Mouse (Mus musculus) heart, adult 2 months (tissue): ENCODE data around the gene Nes.
A peak's percentile ranks its signal among the peaks of the same experiment; 100 is the strongest.

Source experiments
- CTCF ChIP-seq: fragments of 200-600 bp; IDR thresholded peaks from 2 replicates; pipeline ENCODE4 v1.8.1; 2022; ENCODE audit warnings: antibody characterized with exemption, mild to moderate bottlenecking, moderate library complexity
- POLR2A ChIP-seq: fragments of 200-500 bp; IDR thresholded peaks from 2 replicates; pipeline ENCODE4 v1.6.1; 2011; ENCODE audit warnings: mild to moderate bottlenecking, low read depth, low read length, control low read depth; ENCODE audit not compliant: insufficient read depth

DNA sequence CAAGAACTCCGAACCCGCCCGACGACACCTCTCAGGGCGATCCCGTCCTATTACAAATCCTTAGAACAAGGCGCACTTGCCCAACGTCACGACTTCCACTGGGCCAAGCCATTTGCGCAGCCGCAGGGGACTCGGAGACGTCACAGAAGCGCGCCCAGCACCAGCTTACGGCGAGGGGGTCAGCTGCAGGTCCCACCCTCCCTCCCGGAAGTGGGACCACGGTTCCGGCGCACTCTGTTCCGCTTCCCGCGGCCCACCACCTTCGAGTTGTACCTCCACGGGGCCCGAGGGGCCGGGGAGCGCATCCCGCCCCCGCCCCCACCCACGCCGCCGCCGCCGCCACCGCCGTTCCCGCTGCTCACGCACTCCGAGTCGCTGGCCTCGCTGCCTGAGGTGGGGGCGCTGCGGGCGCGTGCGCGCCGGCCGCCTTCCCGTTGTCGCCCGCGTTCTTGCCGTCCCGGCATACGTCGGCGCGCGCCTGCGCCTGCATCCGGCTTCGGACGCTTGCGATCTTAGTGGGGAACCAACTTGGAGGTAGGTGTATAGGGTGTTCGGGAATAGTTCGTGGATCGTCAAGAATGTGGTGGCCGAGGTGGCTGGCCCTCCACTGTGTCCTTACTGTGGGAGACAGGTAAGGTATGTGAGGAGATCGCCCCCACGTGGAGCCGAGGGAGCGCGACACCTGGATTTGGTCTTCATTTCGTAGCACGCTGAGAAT lies 40.6 kb upstream of the Nes start, which contains the start of the genes Isg20l2 and Rrnad1:
- peak; percentile 90 for TF ChIP-seq POLR2A
- peak; percentile 77 for TF ChIP-seq CTCF
